Mouse (Mus musculus): ENCODE results near the gene Arhgap27.

GRCm38 (mm10) chr11:103375772-103376171, 12.3 kb upstream of the Arhgap27 start:
- TF ChIP-seq CTCF (IDR thresholded peaks at IDR 0.05; ENCODE audit: low read depth): no peak
- TF ChIP-seq EP300 (optimal IDR thresholded peaks at IDR 0.05): no peak

Data from stomach, postnatal 0 days (tissue).